Mouse (Mus musculus): ENCODE results near the gene Spsb3. TPM values are rescaled to one million over a fixed set of nuclear protein-coding genes. Genes with fewer than 3 reads are reported as not detected.

Spsb3 gene
- total and polyA plus RNA-seq, 2 experiments from 2014 or later, result 89.8 to 91.0 TPM

- Histone ChIP-seq H3K36me3 (ENCODE audit: insufficient read depth) (peaks cover 3% of the 10 kb centered on the region), H3K4me1 (ENCODE audit: insufficient read depth) (peaks cover 16% of the 10 kb centered on the region), H3K4me3 (ENCODE audit: low read depth, low read length) (no peak overlapping the region), H3K9ac (no peak overlapping the region), H3K27ac (ENCODE audit: low read depth, low read length) (no peak overlapping the region), H3K4me2 (ENCODE audit: low read depth) (no peak overlapping the region), H3K9me3 (ENCODE audit: low read length) (no peaks in the 10 kb centered on the region), H3K27me3 (ENCODE audit: insufficient read depth, low read length) (no peaks in the 10 kb centered on the region)
- DNase-seq (no peak), ATAC-seq (no peak)
- TF ChIP-seq CTCF (IDR thresholded peaks at IDR 0.05; ENCODE audit: low read depth), result no peak
- WGBS, result 81% methylated on average over 4 of the region's 4 CpGs
Measured at GRCm38 (mm10) chr17:24933163-24933562, 46.7 kb downstream of the Spsb3 start.

- Histone ChIP-seq H3K27me3 (ENCODE audit: insufficient read depth, low read length) (no peaks in the 10 kb centered on the region), H3K36me3 (ENCODE audit: insufficient read depth) (peaks cover 3% of the 10 kb centered on the region), H3K27ac (ENCODE audit: low read depth, low read length) (no peak overlapping the region), H3K4me2 (ENCODE audit: low read depth) (peak overlapping the region; percentile 68), H3K9ac (peak overlapping the region; percentile 92), H3K4me1 (ENCODE audit: insufficient read depth) (peaks cover 16% of the 10 kb centered on the region), H3K4me3 (ENCODE audit: low read depth, low read length) (no peak overlapping the region), H3K9me3 (ENCODE audit: low read length) (no peaks in the 10 kb centered on the region)
- no peak for ATAC-seq
- TF ChIP-seq CTCF (IDR thresholded peaks at IDR 0.05; ENCODE audit: low read depth), result no peak
- DNase-seq, result no peak
- 91% methylated on average over 4 of the region's 4 CpGs for WGBS
Measured at GRCm38 (mm10) chr17:24934926-24935325, 48.5 kb downstream of the Spsb3 start.

- Histone ChIP-seq H3K36me3 (ENCODE audit: insufficient read depth) (peaks cover 3% of the 10 kb centered on the region), H3K9me3 (ENCODE audit: low read length) (no peaks in the 10 kb centered on the region), H3K27me3 (ENCODE audit: insufficient read depth, low read length) (no peaks in the 10 kb centered on the region), H3K4me2 (ENCODE audit: low read depth) (peak overlapping the region; percentile 68), H3K27ac (ENCODE audit: low read depth, low read length) (no peak overlapping the region), H3K4me3 (ENCODE audit: low read depth, low read length) (peak overlapping the region; percentile 90), H3K4me1 (ENCODE audit: insufficient read depth) (peaks cover 16% of the 10 kb centered on the region), H3K9ac (peak overlapping the region; percentile 92)
- ATAC-seq, result no peak
- TF ChIP-seq CTCF (IDR thresholded peaks at IDR 0.05; ENCODE audit: low read depth), result no peak
- no peak for DNase-seq
Measured at GRCm38 (mm10) chr17:24935666-24936065, 49.2 kb downstream of the Spsb3 start.

- peak within 1 kb of the TSS; percentile 90 for H3K4me3 ChIP-seq (ENCODE audit: low read depth, low read length)
- peak; percentile 95 for DNase-seq
- ATAC-seq, result peak; percentile 99
- WGBS, result 2% methylated on average over 77 of the region's 78 CpGs
- no peaks in the 10 kb centered on the region for H3K27me3 ChIP-seq (ENCODE audit: insufficient read depth, low read length)
- H3K4me2 ChIP-seq (ENCODE audit: low read depth), result peak within 1 kb of the TSS; percentile 68
- peak within 1 kb of the TSS; percentile 92 for H3K9ac ChIP-seq
- H3K36me3 ChIP-seq (ENCODE audit: insufficient read depth), result peaks cover 3% of the 10 kb centered on the region
- peak within 1 kb of the TSS; percentile 92 for H3K27ac ChIP-seq (ENCODE audit: low read depth, low read length)
- TF ChIP-seq CTCF (IDR thresholded peaks at IDR 0.05; ENCODE audit: low read depth), result peak; percentile 24
- H3K9me3 ChIP-seq (ENCODE audit: low read length), result no peaks in the 10 kb centered on the region
- H3K4me1 ChIP-seq (ENCODE audit: insufficient read depth), result peaks cover 16% of the 10 kb centered on the region
Measured at GRCm38 (mm10) chr17:24936259-24937237, 50.1 kb downstream of the Spsb3 start, which contains the start of gene Mapk8ip3. Gene Mapk8ip3 (minus strand): TSS chr17:24936977.

GRCm38 (mm10) chr17:24937266-24937665 is 50.8 kb downstream of the Spsb3 start:
- TF ChIP-seq CTCF (IDR thresholded peaks at IDR 0.05; ENCODE audit: low read depth), result peak; percentile 47
- 43% methylated on average over 6 of the region's 6 CpGs for WGBS
- Histone ChIP-seq H3K27me3 (ENCODE audit: insufficient read depth, low read length) (no peaks in the 10 kb centered on the region), H3K9ac (peak overlapping the region; percentile 92), H3K4me2 (ENCODE audit: low read depth) (peak overlapping the region; percentile 68), H3K9me3 (ENCODE audit: low read length) (no peaks in the 10 kb centered on the region), H3K4me1 (ENCODE audit: insufficient read depth) (peaks cover 16% of the 10 kb centered on the region), H3K4me3 (ENCODE audit: low read depth, low read length) (peak overlapping the region; percentile 90), H3K36me3 (ENCODE audit: insufficient read depth) (peaks cover 3% of the 10 kb centered on the region), H3K27ac (ENCODE audit: low read depth, low read length) (peak overlapping the region; percentile 92)
- no peak for ATAC-seq
- no peak for DNase-seq

Other genes starting within 250 kb of the Spsb3 start
- 43.5 and 54.5 TPM in 2 replicates for gene Slc9a3r2, start 236.3 kb upstream of the Spsb3 start, total RNA-seq (2014; rRNA removed)
- gene Slc9a3r2, start 236.3 kb upstream of the Spsb3 start, polyA plus RNA-seq (2015; fragmentation: Nextera tagmentation; extraction: Ambion mirVana), result 42.0 and 48.3 TPM in 2 replicates
- not detected in 2 replicates for gene Npw, start 228.2 kb upstream of the Spsb3 start, total RNA-seq (2014; rRNA removed)
- gene Npw, start 228.2 kb upstream of the Spsb3 start, polyA plus RNA-seq (2015; fragmentation: Nextera tagmentation; extraction: Ambion mirVana), result 0.64 and 0.96 TPM in 2 replicates
- gene Zfp598, start 217.0 kb upstream of the Spsb3 start, total RNA-seq (2014; rRNA removed), result 31.2 and 41.5 TPM in 2 replicates
- 14.6 and 15.0 TPM in 2 replicates for gene Zfp598, start 217.0 kb upstream of the Spsb3 start, polyA plus RNA-seq (2015; fragmentation: Nextera tagmentation; extraction: Ambion mirVana)
- gene Syngr3, start 196.7 kb upstream of the Spsb3 start, total RNA-seq (2014; rRNA removed), result 218 and 221 TPM in 2 replicates
- gene Syngr3, start 196.7 kb upstream of the Spsb3 start, polyA plus RNA-seq (2015; fragmentation: Nextera tagmentation; extraction: Ambion mirVana), result 255 and 290 TPM in 2 replicates
- gene Gfer, start 190.5 kb upstream of the Spsb3 start, total RNA-seq (2014; rRNA removed), result 34.5 and 34.7 TPM in 2 replicates
- gene Gfer, start 190.5 kb upstream of the Spsb3 start, polyA plus RNA-seq (2015; fragmentation: Nextera tagmentation; extraction: Ambion mirVana), result 35.4 and 38.0 TPM in 2 replicates
- gene Noxo1, start 190.4 kb upstream of the Spsb3 start, total RNA-seq (2014; rRNA removed), result 3.8 and 4.5 TPM in 2 replicates
- gene Noxo1, start 190.4 kb upstream of the Spsb3 start, polyA plus RNA-seq (2015; fragmentation: Nextera tagmentation; extraction: Ambion mirVana), result 1.4 and 2.5 TPM in 2 replicates
- gene Tbl3, start 179.0 kb upstream of the Spsb3 start, total RNA-seq (2014; rRNA removed), result 39.0 and 59.2 TPM in 2 replicates
- gene Tbl3, start 179.0 kb upstream of the Spsb3 start, polyA plus RNA-seq (2015; fragmentation: Nextera tagmentation; extraction: Ambion mirVana), result 45.7 and 48.0 TPM in 2 replicates
- gene Rnf151, start 168.6 kb upstream of the Spsb3 start, total RNA-seq (2014; rRNA removed), result 0.69 TPM in 1 of 2 replicates, not detected in the other
- not detected in 2 replicates for gene Rnf151, start 168.6 kb upstream of the Spsb3 start, polyA plus RNA-seq (2015; fragmentation: Nextera tagmentation; extraction: Ambion mirVana)
- gene Rps2, start 168.5 kb upstream of the Spsb3 start, total RNA-seq (2014; rRNA removed), result 2,317 and 3,198 TPM in 2 replicates
- gene Rps2, start 168.5 kb upstream of the Spsb3 start, polyA plus RNA-seq (2015; fragmentation: Nextera tagmentation; extraction: Ambion mirVana), result 884 and 936 TPM in 2 replicates
- gene Ndufb10, start 162.2 kb upstream of the Spsb3 start, total RNA-seq (2014; rRNA removed), result 151 and 199 TPM in 2 replicates
- 312 and 351 TPM in 2 replicates for gene Ndufb10, start 162.2 kb upstream of the Spsb3 start, polyA plus RNA-seq (2015; fragmentation: Nextera tagmentation; extraction: Ambion mirVana)
- gene Rpl3l, start 158.8 kb upstream of the Spsb3 start, total RNA-seq (2014; rRNA removed), result not detected in 2 replicates
- gene Rpl3l, start 158.8 kb upstream of the Spsb3 start, polyA plus RNA-seq (2015; fragmentation: Nextera tagmentation; extraction: Ambion mirVana), result 0.34 TPM in 1 of 2 replicates, not detected in the other
- gene Msrb1, start 150.0 kb upstream of the Spsb3 start, total RNA-seq (2014; rRNA removed), result 19.3 and 27.4 TPM in 2 replicates
- gene Msrb1, start 150.0 kb upstream of the Spsb3 start, polyA plus RNA-seq (2015; fragmentation: Nextera tagmentation; extraction: Ambion mirVana), result 28.4 and 28.6 TPM in 2 replicates
- gene Hs3st6, start 133.7 kb upstream of the Spsb3 start, total RNA-seq (2014; rRNA removed), result 0.57 TPM in 1 of 2 replicates, not detected in the other
- gene Hs3st6, start 133.7 kb upstream of the Spsb3 start, polyA plus RNA-seq (2015; fragmentation: Nextera tagmentation; extraction: Ambion mirVana), result 0.45 and 0.53 TPM in 2 replicates
- not detected in 2 replicates for gene Meiob, start 82.4 kb upstream of the Spsb3 start, total RNA-seq (2014; rRNA removed)
- gene Meiob, start 82.4 kb upstream of the Spsb3 start, polyA plus RNA-seq (2015; fragmentation: Nextera tagmentation; extraction: Ambion mirVana), result 0.08 and 0.15 TPM in 2 replicates
- 62.0 and 62.8 TPM in 2 replicates for gene Hagh, start 46.5 kb upstream of the Spsb3 start, total RNA-seq (2014; rRNA removed)
- gene Hagh, start 46.5 kb upstream of the Spsb3 start, polyA plus RNA-seq (2015; fragmentation: Nextera tagmentation; extraction: Ambion mirVana), result 61.6 and 66.6 TPM in 2 replicates
- 15.1 and 16.6 TPM in 2 replicates for gene Fahd1, start 36.3 kb upstream of the Spsb3 start, total RNA-seq (2014; rRNA removed)
- gene Fahd1, start 36.3 kb upstream of the Spsb3 start, polyA plus RNA-seq (2015; fragmentation: Nextera tagmentation; extraction: Ambion mirVana), result 13.5 and 15.6 TPM in 2 replicates
- 0.48 TPM in 1 of 2 replicates, not detected in the other for gene Igfals, start 20.6 kb upstream of the Spsb3 start, total RNA-seq (2014; rRNA removed)
- 0.18 TPM in 1 of 2 replicates, not detected in the other for gene Igfals, start 20.6 kb upstream of the Spsb3 start, polyA plus RNA-seq (2015; fragmentation: Nextera tagmentation; extraction: Ambion mirVana)
- 40.5 and 50.6 TPM in 2 replicates for gene Nubp2, start 294 bp upstream of the Spsb3 start, total RNA-seq (2014; rRNA removed)
- gene Nubp2, start 294 bp upstream of the Spsb3 start, polyA plus RNA-seq (2015; fragmentation: Nextera tagmentation; extraction: Ambion mirVana), result 67.3 and 80.1 TPM in 2 replicates
- gene Eme2, start 8.4 kb downstream of the Spsb3 start, total RNA-seq (2014; rRNA removed), result 35.6 and 36.6 TPM in 2 replicates
- gene Eme2, start 8.4 kb downstream of the Spsb3 start, polyA plus RNA-seq (2015; fragmentation: Nextera tagmentation; extraction: Ambion mirVana), result 14.7 and 17.9 TPM in 2 replicates
- gene Mrps34, start 8.5 kb downstream of the Spsb3 start, total RNA-seq (2014; rRNA removed), result 39.5 and 45.5 TPM in 2 replicates
- 128 and 138 TPM in 2 replicates for gene Mrps34, start 8.5 kb downstream of the Spsb3 start, polyA plus RNA-seq (2015; fragmentation: Nextera tagmentation; extraction: Ambion mirVana)
- 60.1 and 75.7 TPM in 2 replicates for gene Nme3, start 9.9 kb downstream of the Spsb3 start, total RNA-seq (2014; rRNA removed)
- 74.7 and 81.0 TPM in 2 replicates for gene Nme3, start 9.9 kb downstream of the Spsb3 start, polyA plus RNA-seq (2015; fragmentation: Nextera tagmentation; extraction: Ambion mirVana)
- 128 and 151 TPM in 2 replicates for gene Mapk8ip3, start 50.3 kb downstream of the Spsb3 start, total RNA-seq (2014; rRNA removed)
- gene Mapk8ip3, start 50.3 kb downstream of the Spsb3 start, polyA plus RNA-seq (2015; fragmentation: Nextera tagmentation; extraction: Ambion mirVana), result 50.3 and 65.1 TPM in 2 replicates
- 52.3 and 64.7 TPM in 2 replicates for gene Jpt2, start 74.0 kb downstream of the Spsb3 start, total RNA-seq (2014; rRNA removed)
- 46.2 and 58.4 TPM in 2 replicates for gene Jpt2, start 74.0 kb downstream of the Spsb3 start, polyA plus RNA-seq (2015; fragmentation: Nextera tagmentation; extraction: Ambion mirVana)
- 16.2 and 21.5 TPM in 2 replicates for gene Cramp1l, start 129.1 kb downstream of the Spsb3 start, total RNA-seq (2014; rRNA removed)
- gene Cramp1l, start 129.1 kb downstream of the Spsb3 start, polyA plus RNA-seq (2015; fragmentation: Nextera tagmentation; extraction: Ambion mirVana), result 1.9 and 2.9 TPM in 2 replicates
- 31.8 and 37.7 TPM in 2 replicates for gene Ift140, start 129.4 kb downstream of the Spsb3 start, total RNA-seq (2014; rRNA removed)
- 11.6 and 15.2 TPM in 2 replicates for gene Ift140, start 129.4 kb downstream of the Spsb3 start, polyA plus RNA-seq (2015; fragmentation: Nextera tagmentation; extraction: Ambion mirVana)
- 9.0 and 11.9 TPM in 2 replicates for gene Tmem204, start 196.9 kb downstream of the Spsb3 start, total RNA-seq (2014; rRNA removed)
- gene Tmem204, start 196.9 kb downstream of the Spsb3 start, polyA plus RNA-seq (2015; fragmentation: Nextera tagmentation; extraction: Ambion mirVana), result 10.3 and 10.6 TPM in 2 replicates
- 51.9 and 92.2 TPM in 2 replicates for gene Telo2, start 229.3 kb downstream of the Spsb3 start, total RNA-seq (2014; rRNA removed)
- gene Telo2, start 229.3 kb downstream of the Spsb3 start, polyA plus RNA-seq (2015; fragmentation: Nextera tagmentation; extraction: Ambion mirVana), result 32.4 and 35.6 TPM in 2 replicates
- 1.2 TPM in 1 of 2 replicates, not detected in the other for gene Ptx4, start 234.1 kb downstream of the Spsb3 start, total RNA-seq (2014; rRNA removed)
- 0.20 and 0.54 TPM in 2 replicates for gene Ptx4, start 234.1 kb downstream of the Spsb3 start, polyA plus RNA-seq (2015; fragmentation: Nextera tagmentation; extraction: Ambion mirVana)
- 29.2 and 33.1 TPM in 2 replicates for gene Clcn7, start 246.7 kb downstream of the Spsb3 start, total RNA-seq (2014; rRNA removed)
- 14.8 and 19.0 TPM in 2 replicates for gene Clcn7, start 246.7 kb downstream of the Spsb3 start, polyA plus RNA-seq (2015; fragmentation: Nextera tagmentation; extraction: Ambion mirVana)

Measured in forebrain, postnatal 0 days (tissue).